Mouse (Mus musculus): ENCODE measurements around the gene Ddx1. TPM values are rescaled to one million over a fixed set of nuclear protein-coding genes. Genes with fewer than 3 reads are reported as not detected.

Gene Ddx1
- total RNA-seq, 1 experiment from 2014 or later: 221 TPM

DNA sequence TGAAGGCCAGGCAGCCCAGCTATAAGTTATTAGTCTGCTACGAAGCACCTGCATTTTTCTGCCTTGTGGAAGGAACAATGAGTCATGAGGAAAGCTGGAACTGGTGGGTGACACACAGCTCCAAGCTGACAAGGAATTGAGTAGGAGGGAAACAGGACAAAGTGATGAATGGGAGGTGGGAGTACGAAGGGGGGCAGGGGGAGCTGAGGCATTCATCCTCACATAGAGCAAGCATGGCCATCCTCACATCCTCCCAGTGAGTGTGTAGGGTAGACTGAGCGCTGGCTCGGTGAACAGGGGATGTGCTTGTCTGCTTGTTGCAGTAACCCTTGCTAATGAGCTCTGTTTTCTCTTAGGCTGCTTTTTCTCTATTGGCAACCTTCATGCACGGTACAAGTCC is 81.9 kb downstream of the Ddx1 start:
- ATAC-seq (replicated peaks; ENCODE audit: low read depth, poor library complexity, severe bottlenecking): no peak

Other genes with a start within 250 kb of the Ddx1 start
- gene Nbas, start 19.9 kb upstream of the Ddx1 start, total RNA-seq (2017): 16.6 and 18.5 TPM in 2 replicates